Mouse (Mus musculus) liver, embryonic 13.5 days (tissue): ENCODE measurements around the gene Zdhhc12. TPM values are rescaled to one million over a fixed set of nuclear protein-coding genes. Genes with fewer than 3 reads are reported as not detected.

Experiments used
- ATAC-seq: fragments of 200-750 bp; cut with Nextera tagmentation; 2 replicates; pipeline ENCODE4 v1.8.0; 2017; ENCODE audit warnings: low read depth, mild to moderate bottlenecking, moderate number of reproducible peaks, moderate library complexity
- DNase-seq: peaks from one replicate; pipeline ENCODE4 v3.0.0; 2022
- H3K27ac ChIP-seq: fragments of 300-500 bp; sonication (generic); 2 replicates; pipeline ENCODE4 v1.5.1; 2015; ENCODE audit warnings: moderate library complexity, mild to moderate bottlenecking, inconsistent platforms
- H3K27me3 ChIP-seq: fragments of 300-500 bp; sonication (generic); 2 replicates; pipeline ENCODE4 v1.6.1; 2015; ENCODE audit warnings: mild to moderate bottlenecking, inconsistent platforms
- H3K36me3 ChIP-seq: fragments of 300-500 bp; sonication (generic); 2 replicates; pipeline ENCODE4 v1.6.1; 2015; ENCODE audit warnings: mild to moderate bottlenecking, inconsistent platforms
- H3K4me1 ChIP-seq: fragments of 300-500 bp; sonication (generic); replicated peaks from 2 replicates; pipeline ENCODE4 v1.6.1; 2015; ENCODE audit warnings: inconsistent platforms
- H3K4me2 ChIP-seq: fragments of 300-500 bp; sonication (generic); 2 replicates; pipeline ENCODE4 v1.6.1; 2015; ENCODE audit warnings: inconsistent platforms, mild to moderate bottlenecking, moderate library complexity
- H3K4me3 ChIP-seq: fragments of 300-500 bp; sonication (generic); replicated peaks from 2 replicates; pipeline ENCODE4 v1.5.1; 2015; ENCODE audit warnings: mild to moderate bottlenecking, inconsistent platforms
- H3K9ac ChIP-seq: fragments of 300-500 bp; sonication (generic); 2 replicates; pipeline ENCODE4 v1.6.1; 2015; ENCODE audit warnings: mild to moderate bottlenecking, inconsistent platforms
- H3K9me3 ChIP-seq: fragments of 300-500 bp; sonication (generic); replicated peaks from 2 replicates; pipeline ENCODE4 v1.6.1; 2016; ENCODE audit warnings: inconsistent platforms
- WGBS: fragments of 180-500 bp; shearing (Covaris S2); methylation state at CpG from one replicate; pipeline ENCODE4 v1.1.7; 2015; ENCODE audit not compliant: insufficient replicate concordance; 5-methylcytosine and 5-hydroxymethylcytosine counted together
- polyA plus RNA-seq: library from polyadenylated mRNA; unstranded; fragments of >200 nt; fragmentation: Nextera tagmentation; extraction: Ambion mirVana; gene quantifications from 2 replicates; pipeline ENCODE4 v1.2.1, GENCODE M21; 2015

Zdhhc12 gene
- polyA plus RNA-seq, 1 experiment from 2014 or later = 23.9 TPM

DNA sequence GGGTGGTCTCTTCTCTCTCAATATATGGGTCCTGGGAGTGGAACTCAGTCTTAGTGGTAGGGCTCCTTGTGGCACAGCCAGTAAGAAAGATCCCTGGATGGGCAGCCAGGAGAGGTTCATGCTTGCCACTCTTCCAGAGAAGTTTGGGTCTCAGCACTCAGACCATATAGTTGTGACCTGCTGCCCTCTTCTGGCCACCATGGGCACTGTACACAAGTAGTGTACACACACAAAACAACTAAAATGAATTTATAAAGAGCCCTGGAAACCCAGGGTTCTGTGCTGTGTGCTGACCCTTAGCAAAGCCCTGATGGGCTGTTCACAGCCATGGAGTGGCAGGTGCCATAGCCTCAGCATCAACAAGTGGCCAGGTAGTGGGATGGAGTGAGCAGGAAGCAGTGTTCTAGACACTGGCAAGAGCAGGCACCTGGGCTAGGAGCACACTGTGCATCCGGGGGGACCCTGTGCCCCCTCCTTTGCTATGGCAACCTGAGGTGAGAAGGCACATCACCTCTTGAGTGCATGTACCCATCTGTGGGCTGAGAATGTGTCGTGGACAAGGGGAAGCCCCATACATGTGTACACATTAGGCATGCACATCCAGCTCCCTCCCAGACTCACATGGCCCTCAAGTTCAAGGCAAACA is 2.6 kb upstream of the Zdhhc12 start:
- peaks cover 55% of the 10 kb centered on the region for H3K4me1 ChIP-seq
- H3K9ac ChIP-seq = no peak overlapping the region
- H3K27ac ChIP-seq = no peak overlapping the region
- peaks cover 18% of the 10 kb centered on the region for H3K36me3 ChIP-seq
- no peaks in the 10 kb centered on the region for H3K9me3 ChIP-seq
- no peaks in the 10 kb centered on the region for H3K27me3 ChIP-seq
- DNase-seq (peak; percentile 36), ATAC-seq (no peak)
- H3K4me2 ChIP-seq = no peak overlapping the region
- no peak overlapping the region for H3K4me3 ChIP-seq
- 64% methylated on average over 2 of the region's 2 CpGs for WGBS

DNA sequence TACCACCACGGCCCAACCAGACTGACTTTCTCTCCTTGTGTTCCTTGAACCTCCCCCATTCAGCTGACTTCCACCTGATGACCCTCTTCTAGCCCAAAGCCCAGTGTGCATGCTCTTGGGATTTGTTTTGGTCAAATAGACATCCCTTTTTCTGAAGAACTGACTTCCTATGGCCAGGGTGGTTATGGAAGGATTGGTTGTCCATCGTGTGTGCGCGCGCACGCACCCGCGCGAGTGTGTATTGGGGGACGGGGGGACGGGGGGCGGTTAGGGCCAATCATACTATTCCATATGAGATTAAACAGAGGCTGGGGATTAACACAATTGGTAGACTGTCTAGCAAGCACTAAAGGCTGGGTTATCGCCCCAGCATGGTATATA is 750 bp upstream of the Zdhhc12 start:
- H3K4me3 ChIP-seq = peak overlapping the region; percentile 87
- no peaks in the 10 kb centered on the region for H3K9me3 ChIP-seq
- H3K4me1 ChIP-seq = peaks cover 42% of the 10 kb centered on the region
- peak overlapping the region; percentile 88 for H3K9ac ChIP-seq
- no peak for DNase-seq
- H3K36me3 ChIP-seq = peaks cover 30% of the 10 kb centered on the region
- H3K4me2 ChIP-seq = peak overlapping the region; percentile 85
- peak overlapping the region; percentile 76 for H3K27ac ChIP-seq
- WGBS = 1% methylated on average over 13 of the region's 13 CpGs
- H3K27me3 ChIP-seq = no peaks in the 10 kb centered on the region
- ATAC-seq = no peak

DNA sequence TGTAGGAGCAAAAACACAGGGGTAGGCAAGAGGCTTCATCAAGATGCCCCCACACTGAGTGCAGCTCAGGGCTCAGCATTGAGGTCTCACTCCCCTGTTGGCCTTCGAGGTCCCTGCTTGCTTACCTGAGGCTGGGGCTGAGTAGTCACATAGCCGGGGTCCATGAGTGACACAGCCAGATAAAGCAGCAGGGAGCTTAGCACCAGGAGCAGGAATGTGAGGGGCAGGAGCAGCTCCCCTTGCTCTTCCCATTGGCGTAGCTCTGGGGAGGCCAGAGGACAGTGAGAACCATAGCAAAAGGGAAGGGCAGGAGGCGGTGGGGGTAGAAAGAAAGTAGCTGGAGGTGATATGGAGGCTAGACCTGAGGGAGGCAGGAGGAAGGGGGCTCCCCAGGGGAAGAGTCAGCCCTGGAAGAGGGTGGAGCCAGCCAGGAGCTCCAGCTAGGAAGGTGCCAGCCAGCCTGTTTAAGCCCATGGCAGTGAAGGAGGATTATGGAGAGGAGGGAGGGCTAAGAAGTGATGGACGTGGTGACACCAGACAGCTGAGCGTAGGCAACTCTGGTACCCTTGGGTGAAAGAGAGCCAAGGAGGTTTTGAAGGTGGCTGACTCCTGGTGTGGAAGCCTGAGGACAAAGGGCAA is 1.0 kb downstream of the Zdhhc12 start:
- Histone ChIP-seq H3K27ac (peak overlapping the region; percentile 81), H3K9me3 (no peaks in the 10 kb centered on the region), H3K4me3 (peak overlapping the region; percentile 87), H3K9ac (peak overlapping the region; percentile 88), H3K27me3 (no peaks in the 10 kb centered on the region), H3K4me2 (peak overlapping the region; percentile 85), H3K4me1 (peaks cover 35% of the 10 kb centered on the region), H3K36me3 (peaks cover 24% of the 10 kb centered on the region)
- DNase-seq (no peak), ATAC-seq (no peak)
- 49% methylated on average over 6 of the region's 6 CpGs for WGBS

DNA sequence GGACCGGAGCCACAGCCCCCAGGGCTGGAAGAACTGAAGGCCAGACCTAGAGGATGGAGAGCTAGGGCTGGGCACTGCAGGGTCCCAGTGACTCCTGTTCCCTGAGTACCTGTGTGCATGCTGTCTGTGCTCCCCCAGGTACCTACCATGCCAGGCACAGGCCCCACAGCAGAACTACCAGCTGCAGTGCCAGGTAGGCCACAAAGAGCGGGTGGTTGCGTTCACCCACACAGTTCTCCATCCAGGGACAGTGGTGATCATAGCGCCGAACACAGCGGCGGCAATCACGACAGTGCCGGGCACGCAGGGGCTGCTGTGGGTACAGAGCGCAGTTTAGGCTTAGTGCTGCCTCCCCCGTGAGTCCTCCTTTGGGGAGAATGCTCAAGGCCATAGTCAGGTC is 1.9 kb downstream of the Zdhhc12 start:
- WGBS = 90% methylated on average over 12 of the region's 12 CpGs

DNA sequence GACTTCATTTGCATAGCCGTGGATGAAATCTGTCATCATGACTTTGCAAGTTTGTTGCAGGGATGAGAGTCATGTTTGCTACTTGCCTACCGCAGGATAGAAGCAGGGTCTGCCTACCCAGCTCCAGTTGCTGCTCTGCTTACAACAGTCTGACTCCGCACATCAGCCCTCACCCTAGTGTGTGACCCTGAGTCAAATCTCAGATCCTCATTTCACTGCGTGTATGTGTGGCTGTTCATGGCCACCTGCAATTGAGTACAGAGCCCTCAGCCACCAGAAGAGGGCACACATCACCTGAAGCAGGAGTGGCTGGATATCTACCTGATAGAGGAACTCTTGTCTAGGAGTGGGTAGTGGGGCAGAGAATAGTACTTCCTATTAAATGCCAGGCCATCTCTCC is 6.1 kb downstream of the Zdhhc12 start:
- no peak for DNase-seq
- Histone ChIP-seq H3K9ac (no peak overlapping the region), H3K4me2 (no peak overlapping the region), H3K4me3 (no peak overlapping the region), H3K27ac (no peak overlapping the region), H3K4me1 (peaks cover 13% of the 10 kb centered on the region), H3K36me3 (peaks cover 24% of the 10 kb centered on the region), H3K9me3 (no peaks in the 10 kb centered on the region), H3K27me3 (no peaks in the 10 kb centered on the region)
- WGBS = 72% methylated on average over 4 of the region's 4 CpGs
- ATAC-seq = no peak

More for the DNA sequence above, 1.9 kb downstream of the Zdhhc12 start:
- H3K4me2 ChIP-seq = no peak overlapping the region
- H3K27ac ChIP-seq = no peak overlapping the region
- DNase-seq = no peak
- H3K27me3 ChIP-seq = no peaks in the 10 kb centered on the region
- H3K9me3 ChIP-seq = no peaks in the 10 kb centered on the region
- H3K4me1 ChIP-seq = peaks cover 35% of the 10 kb centered on the region
- no peak overlapping the region for H3K4me3 ChIP-seq
- no peak for ATAC-seq
- no peak overlapping the region for H3K9ac ChIP-seq
- H3K36me3 ChIP-seq = peaks cover 24% of the 10 kb centered on the region

DNA sequence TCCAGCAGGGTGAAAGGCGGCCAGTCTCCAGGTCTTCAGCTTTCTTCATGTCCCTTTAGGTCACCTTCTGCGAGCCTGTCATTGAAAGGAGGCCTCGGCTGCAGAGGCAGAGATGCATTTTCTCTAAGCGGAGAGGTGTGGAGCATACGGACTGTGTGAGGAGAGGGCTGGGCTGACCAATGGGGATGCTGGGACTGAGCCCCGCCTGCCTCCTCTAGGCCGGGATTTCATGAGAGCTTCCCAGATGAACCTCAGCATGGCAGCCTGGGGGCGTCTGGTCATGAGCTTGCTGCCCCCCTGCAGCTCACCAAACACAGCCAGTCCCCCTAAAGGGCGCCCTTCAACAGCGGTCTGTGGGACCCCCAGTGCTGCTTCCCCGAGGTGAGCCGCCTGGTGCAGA is 8.8 kb downstream of the Zdhhc12 start:
- Histone ChIP-seq H3K9me3 (no peaks in the 10 kb centered on the region), H3K27me3 (no peaks in the 10 kb centered on the region), H3K9ac (no peak overlapping the region), H3K4me2 (peak overlapping the region; percentile 20; the same call in 1 of the 2 replicates), H3K36me3 (no peaks in the 10 kb centered on the region; the same call in 1 of the 2 replicates), H3K4me1 (peaks cover 6% of the 10 kb centered on the region), H3K27ac (no peak overlapping the region), H3K4me3 (no peak overlapping the region)
- 44% methylated on average over 12 of the region's 12 CpGs for WGBS
- ATAC-seq = no peak
- DNase-seq = no peak

DNA sequence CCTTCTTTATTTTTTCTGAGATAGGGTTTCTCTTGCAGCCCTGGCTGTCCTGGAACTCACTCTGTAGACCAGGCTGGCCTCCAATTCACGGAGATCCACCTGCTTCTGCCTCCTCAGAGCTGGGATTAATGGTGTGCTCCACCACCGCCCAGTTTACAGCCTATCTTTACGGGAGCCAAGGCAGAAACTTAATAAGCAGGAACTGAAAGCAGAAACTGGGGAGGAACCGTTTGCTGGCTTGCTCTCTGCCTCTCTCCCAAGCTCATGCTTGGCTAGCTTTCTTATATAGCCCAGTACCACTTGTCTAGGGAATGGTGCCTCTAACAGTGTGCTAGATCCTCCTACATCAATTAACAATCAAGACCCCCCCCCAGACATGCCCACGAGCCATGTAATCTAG is 9.3 kb downstream of the Zdhhc12 start:
- H3K4me2 ChIP-seq = peak overlapping the region; percentile 20; the same call in 1 of the 2 replicates
- peaks cover 12% of the 10 kb centered on the region for H3K4me1 ChIP-seq
- ATAC-seq (no peak), DNase-seq (no peak)
- 57% methylated on average over 5 of the region's 5 CpGs for WGBS
- H3K27me3 ChIP-seq = no peaks in the 10 kb centered on the region
- H3K27ac ChIP-seq = no peak overlapping the region
- no peaks in the 10 kb centered on the region for H3K9me3 ChIP-seq
- no peaks in the 10 kb centered on the region; the same call in 1 of the 2 replicates for H3K36me3 ChIP-seq
- H3K4me3 ChIP-seq = no peak overlapping the region
- no peak overlapping the region for H3K9ac ChIP-seq

DNA sequence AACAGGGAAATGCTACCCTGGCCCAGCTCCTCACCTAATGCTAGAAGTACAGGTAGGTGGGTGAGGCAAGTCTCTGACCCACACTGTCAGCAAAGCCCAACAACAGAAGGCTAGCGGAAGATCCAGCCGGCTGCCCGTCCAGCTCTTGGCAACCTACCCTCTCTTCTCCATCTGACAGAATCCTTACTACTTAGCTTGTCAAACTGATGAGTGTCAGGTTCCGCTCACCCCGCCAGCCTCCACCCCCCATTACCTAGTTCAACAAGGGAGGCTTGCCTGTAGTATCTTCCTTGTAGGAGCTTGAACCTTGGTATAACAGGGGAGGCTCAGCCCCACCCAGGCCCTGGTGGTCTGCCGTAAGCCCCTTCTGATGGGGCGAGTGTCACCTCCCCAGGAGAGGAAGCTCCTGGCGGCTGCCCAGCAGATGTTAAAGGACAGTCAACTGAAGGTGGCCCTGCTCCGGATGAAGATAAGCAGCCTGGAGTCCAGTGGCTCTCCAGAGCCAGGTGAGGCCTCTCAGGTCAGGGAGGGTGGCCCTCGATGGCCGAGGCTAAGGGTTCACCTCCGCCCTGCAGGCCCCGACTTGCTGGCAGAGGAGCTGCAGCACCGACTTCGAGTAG is 13.2 kb downstream of the Zdhhc12 start:
- Histone ChIP-seq H3K9me3 (no peaks in the 10 kb centered on the region), H3K36me3 (no peaks in the 10 kb centered on the region), H3K9ac (no peak overlapping the region), H3K4me2 (no peak overlapping the region), H3K4me1 (peaks cover 34% of the 10 kb centered on the region), H3K27me3 (no peaks in the 10 kb centered on the region), H3K27ac (no peak overlapping the region), H3K4me3 (no peak overlapping the region)
- 78% methylated on average over 15 of the region's 15 CpGs for WGBS
- no peak for ATAC-seq
- no peak for DNase-seq

DNA sequence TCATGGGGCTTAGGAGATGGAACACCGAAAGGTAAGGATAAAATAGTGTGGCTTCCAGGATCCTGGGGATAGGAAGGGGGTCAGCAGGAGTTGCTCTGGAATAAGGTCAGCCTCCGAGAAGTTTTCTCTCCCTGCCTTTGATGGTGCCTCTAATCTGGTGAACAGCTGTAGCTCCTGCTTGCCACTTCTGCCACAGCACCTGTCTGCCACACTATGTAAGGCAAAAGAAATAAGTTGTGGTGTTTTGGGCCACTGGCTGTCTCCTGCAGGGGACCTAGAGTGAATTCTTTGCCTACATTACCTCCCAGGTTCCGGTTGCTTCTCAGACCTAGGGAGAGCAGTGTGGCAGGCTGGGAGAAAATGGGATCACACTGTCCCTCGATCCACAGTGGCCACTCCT is 14.7 kb downstream of the Zdhhc12 start:
- Histone ChIP-seq H3K9ac (peak overlapping the region; percentile 79; the same call in 1 of the 2 replicates), H3K27ac (peak overlapping the region; percentile 80), H3K4me3 (no peak overlapping the region), H3K4me2 (peak overlapping the region; percentile 99), H3K4me1 (peaks cover 31% of the 10 kb centered on the region), H3K27me3 (no peaks in the 10 kb centered on the region), H3K9me3 (no peaks in the 10 kb centered on the region), H3K36me3 (peaks cover under 1% of the 10 kb centered on the region; the same call in 1 of the 2 replicates)
- WGBS = 64% methylated on average over 4 of the region's 4 CpGs
- no peak for ATAC-seq
- no peak for DNase-seq

DNA sequence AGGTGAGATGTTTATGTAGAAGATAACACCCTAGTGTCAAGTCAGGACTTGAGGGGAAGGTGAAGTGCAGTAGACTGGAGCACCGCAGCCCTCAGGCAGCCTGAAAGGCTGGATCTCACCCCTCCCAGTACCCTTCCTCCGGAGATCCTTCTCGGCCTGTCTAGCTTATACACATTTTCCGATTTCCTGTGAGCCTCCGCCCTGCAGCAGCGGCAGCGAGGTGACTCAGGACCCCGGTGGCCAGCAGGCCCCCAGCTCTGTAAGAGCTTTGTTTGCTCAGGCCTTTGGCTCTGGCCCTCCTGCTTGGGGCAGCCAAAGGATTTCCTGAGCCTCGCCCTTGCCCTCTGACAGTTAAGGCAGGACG is 15.1 kb downstream of the Zdhhc12 start:
- Histone ChIP-seq H3K36me3 (peaks cover 4% of the 10 kb centered on the region), H3K9me3 (no peaks in the 10 kb centered on the region), H3K27me3 (no peaks in the 10 kb centered on the region), H3K4me1 (peaks cover 31% of the 10 kb centered on the region), H3K9ac (peak overlapping the region; percentile 79), H3K4me2 (peak overlapping the region; percentile 99), H3K4me3 (peak overlapping the region; percentile 71), H3K27ac (peak overlapping the region; percentile 80)
- no peak for DNase-seq
- WGBS = 7% methylated on average over 10 of the region's 10 CpGs
- peak; percentile 34 for ATAC-seq

DNA sequence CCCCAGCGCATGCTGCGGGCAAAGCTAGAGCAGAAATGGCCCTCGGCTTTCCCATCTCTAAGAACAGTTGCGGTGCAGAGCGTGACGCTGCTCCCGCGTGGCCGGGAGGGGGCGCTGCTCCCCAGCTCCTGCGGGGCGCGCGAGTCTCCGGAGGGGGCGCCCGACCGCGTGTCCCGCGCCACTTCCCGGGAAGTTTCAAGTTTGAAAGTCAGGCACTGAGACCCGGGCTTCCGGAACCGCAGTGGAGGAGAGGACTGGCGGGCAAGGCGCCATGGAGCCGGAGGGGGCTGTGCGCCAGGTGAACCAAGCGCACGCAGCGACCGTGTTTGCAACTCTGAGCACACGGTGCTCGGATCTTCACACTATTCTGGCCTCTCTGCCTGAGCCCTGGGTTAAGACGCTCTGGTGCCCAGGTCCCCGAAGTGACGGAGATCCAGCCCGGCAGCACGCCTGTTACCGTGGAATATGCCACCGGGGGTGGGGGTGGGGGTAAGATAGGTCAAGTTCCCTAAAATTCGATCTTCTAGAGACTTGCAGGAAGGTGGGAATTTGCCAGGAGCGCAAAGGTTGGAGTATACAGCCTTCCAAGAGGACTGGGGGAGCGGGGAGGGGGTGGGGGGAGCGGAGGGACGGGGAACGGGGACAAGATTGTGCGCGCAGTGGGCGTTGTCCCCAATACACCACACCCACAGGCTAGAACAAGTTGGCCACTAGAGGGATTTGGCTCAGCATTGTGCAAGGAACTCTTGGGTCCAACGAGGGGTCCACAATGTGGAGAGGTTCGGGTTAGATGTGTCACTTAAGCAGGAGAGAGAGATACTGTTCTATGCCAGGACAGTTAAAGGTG is 15.7 kb downstream of the Zdhhc12 start, which contains the start of gene Pkn3:
Pkn3 (plus strand) TSS at position 183 of the 847 bp plus-strand sequence.
- under 1% methylated on average over 53 of the region's 53 CpGs for WGBS
- H3K4me2 ChIP-seq = peak within 1 kb of the TSS; percentile 99
- peaks cover 31% of the 10 kb centered on the region for H3K4me1 ChIP-seq
- peak; percentile 65 for ATAC-seq
- H3K9ac ChIP-seq = peak within 1 kb of the TSS; percentile 79
- peak; percentile 70 for DNase-seq
- peaks cover 11% of the 10 kb centered on the region for H3K36me3 ChIP-seq
- H3K27me3 ChIP-seq = no peaks in the 10 kb centered on the region
- peak within 1 kb of the TSS; percentile 71 for H3K4me3 ChIP-seq
- H3K9me3 ChIP-seq = no peaks in the 10 kb centered on the region
- H3K27ac ChIP-seq = peak within 1 kb of the TSS; percentile 80
